Mouse (Mus musculus): ENCODE measurements around the gene Sh3rf3. TPM values are rescaled to one million over a fixed set of nuclear protein-coding genes. Genes with fewer than 3 reads are reported as not detected.

Sh3rf3 gene
- 0.40 and 0.66 TPM in 2 replicates for polyA plus RNA-seq (2012; rRNA removed)

DNA sequence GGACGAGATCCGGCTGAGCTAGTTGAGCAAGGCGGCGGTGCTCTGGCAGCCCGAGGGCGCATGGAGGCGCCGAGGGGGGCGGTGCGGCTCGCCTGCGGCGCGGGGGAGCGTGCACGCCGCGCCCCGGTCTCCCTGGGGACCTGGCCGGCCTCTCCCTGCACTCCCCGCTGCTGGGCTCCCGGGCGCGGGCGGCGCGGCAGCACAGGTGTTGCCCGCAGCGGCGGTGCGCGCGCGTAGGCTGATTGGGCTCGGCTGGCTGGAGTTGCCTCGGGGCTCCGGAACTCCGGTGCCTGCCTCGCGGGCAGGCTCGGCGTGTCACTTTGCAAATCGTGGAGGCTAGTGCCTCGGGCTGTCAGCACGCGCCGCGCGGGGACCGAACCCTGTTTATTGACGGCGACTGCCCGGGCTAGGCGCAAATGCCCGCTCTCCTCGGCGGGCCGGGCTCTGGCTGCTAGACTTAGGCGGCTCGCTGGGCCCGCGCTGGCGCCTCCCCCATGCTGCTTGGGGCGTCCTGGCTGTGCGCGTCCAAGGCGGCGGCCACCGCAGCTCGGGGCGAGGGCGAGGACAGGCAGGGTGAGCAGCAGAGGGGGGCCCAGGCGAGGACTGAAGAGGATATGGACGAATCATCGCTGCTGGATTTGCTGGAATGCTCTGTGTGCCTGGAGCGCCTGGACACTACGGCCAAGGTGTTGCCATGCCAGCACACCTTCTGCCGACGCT, at the start of gene Sh3rf3:
Gene Sh3rf3 (plus strand): TSS at position 279 of the 720 bp plus-strand sequence.

Other genes starting within 250 kb of the Sh3rf3 start
- gene Edar, start 137.7 kb upstream of the Sh3rf3 start, polyA plus RNA-seq (2012; rRNA removed): 0.18 and 0.35 TPM in 2 replicates
- not detected in 2 replicates for gene Gm17542, start 95.1 kb upstream of the Sh3rf3 start, polyA plus RNA-seq (2012; rRNA removed)

Measured in stomach, adult 2 months (tissue).